Mouse (Mus musculus) 3134 (cell line): Measurements from ENCODE around the gene Tmprss15.

Experiments used
- DNase-seq: peaks from one replicate; pipeline ENCODE4 v3.0.0-alpha.2; 2011; ENCODE audit warnings: low spot score; ENCODE audit not compliant: insufficient read length; ENCODE audit errors: extremely low read depth

Tmprss15 gene

GRCm38 (mm10) chr16:79090997-79091396, at the start of gene Tmprss15:
TSS of gene Tmprss15 (minus strand) at chr16:79091097.
- DNase-seq, result no peak

- DNase-seq, result no peak
Measured at GRCm38 (mm10) chr16:79114879-79115278, 24.0 kb upstream of the Tmprss15 start.

GRCm38 (mm10) chr16:79109516-79109915, 18.6 kb upstream of the Tmprss15 start:
- no peak for DNase-seq

- DNase-seq, result no peak
Measured at GRCm38 (mm10) chr16:79108969-79109368, 18.1 kb upstream of the Tmprss15 start.

- no peak for DNase-seq
Measured at GRCm38 (mm10) chr16:79100325-79100724, 9.4 kb upstream of the Tmprss15 start.

- DNase-seq, result no peak
Measured at GRCm38 (mm10) chr16:79098321-79098720, 7.4 kb upstream of the Tmprss15 start.

- no peak for DNase-seq
Measured at GRCm38 (mm10) chr16:79086550-79086949, 4.3 kb downstream of the Tmprss15 start.

- DNase-seq, result no peak
Measured at GRCm38 (mm10) chr16:79063848-79064247, 27.0 kb downstream of the Tmprss15 start.

GRCm38 (mm10) chr16:79058775-79059558, 31.9 kb downstream of the Tmprss15 start:
- no peak for DNase-seq

GRCm38 (mm10) chr16:79032593-79032992, 58.3 kb downstream of the Tmprss15 start:
- no peak for DNase-seq

- no peak for DNase-seq
Measured at GRCm38 (mm10) chr16:79002812-79003211, 88.1 kb downstream of the Tmprss15 start.

GRCm38 (mm10) chr16:79001679-79002078, 89.2 kb downstream of the Tmprss15 start:
- DNase-seq, result no peak

- no peak for DNase-seq
Measured at GRCm38 (mm10) chr16:78976384-78976783, 114.5 kb downstream of the Tmprss15 start.

- DNase-seq, result no peak
Measured at GRCm38 (mm10) chr16:78974099-78974498, 116.8 kb downstream of the Tmprss15 start.

GRCm38 (mm10) chr16:78969091-78969731, 121.7 kb downstream of the Tmprss15 start:
- DNase-seq, result no peak

- no peak for DNase-seq
Measured at GRCm38 (mm10) chr16:78957434-78957833, 133.5 kb downstream of the Tmprss15 start.

- no peak for DNase-seq
Measured at GRCm38 (mm10) chr16:78950359-78950758, 140.5 kb downstream of the Tmprss15 start.

GRCm38 (mm10) chr16:78937755-78938154, 153.1 kb downstream of the Tmprss15 start:
- no peak for DNase-seq

GRCm38 (mm10) chr16:78934298-78934697, 156.6 kb downstream of the Tmprss15 start:
- no peak for DNase-seq

GRCm38 (mm10) chr16:78931287-78932025, 159.4 kb downstream of the Tmprss15 start:
- DNase-seq, result peak; percentile 5
